28 mouse cellular contexts compared by ENCODE assay signal in the genomic region with DNA sequence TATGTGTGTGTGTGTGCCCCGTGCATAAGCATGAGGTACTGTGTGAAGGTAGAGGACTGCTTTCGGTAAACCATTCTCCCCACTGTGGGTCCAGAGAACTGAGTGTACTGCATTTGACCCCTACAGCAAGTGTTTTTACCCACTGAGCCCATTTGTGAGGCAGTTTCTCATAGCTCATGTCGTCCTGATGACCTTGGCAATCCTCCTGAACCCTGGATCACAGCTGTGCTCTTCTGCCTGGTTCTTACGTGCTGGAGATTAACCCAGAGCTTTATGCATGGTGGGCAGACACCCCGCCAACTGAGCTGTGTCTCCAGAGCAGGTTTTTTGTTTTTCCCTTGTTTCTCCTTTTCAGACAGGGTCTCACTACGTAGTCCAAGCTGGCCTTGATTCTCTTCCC. TPM values are rescaled to one million over a fixed set of nuclear protein-coding genes. Genes with fewer than 3 reads are reported as not detected.
DNase-seq lines count a peak whose midpoint lies in the region; ATAC-seq and TF ChIP-seq lines count a peak whose summit lies in the region.
"Had no signal": no experiment of that assay in that cellular context is flagged by ENCODE, and none has a peak within 500 bp of the region (broad histone marks: within the 10 kb centered on the region; RNA-seq: fewer than 3 reads in every experiment).

No protein-coding gene starts in this region.

- TF ChIP-seq CTCF in gastrocnemius, adult 2 months (IDR thresholded peaks at IDR 0.05) = no peak

- no peak overlapping the region for H3K4me3 ChIP-seq in gastrocnemius, adult 2 months
- H3K4me3 ChIP-seq in liver, embryonic 13.5 days (replicated peaks) = no peak overlapping the region
- no peak overlapping the region for H3K4me3 ChIP-seq in liver, embryonic 11.5 days (ENCODE audit: low read depth, low read length)
- H3K4me3 ChIP-seq: embryonic facial prominence, embryonic 10.5 days; embryonic facial prominence, embryonic 13.5 days; erythroblast, embryonic 14.5 days; forebrain, embryonic 12.5 days; forebrain, embryonic 15.5 days; heart, embryonic 12.5 days; heart, embryonic 15.5 days had no signal

- peaks cover 17% of the 10 kb centered on the region for H3K4me1 ChIP-seq in liver, embryonic 13.5 days (replicated peaks)
- H3K4me1 ChIP-seq in liver, embryonic 11.5 days (replicated peaks; ENCODE audit: control insufficient read depth, insufficient read depth, low read length) = peaks cover 14% of the 10 kb centered on the region

- 78% methylated on average over 6 of the region's 6 CpGs for WGBS in liver, embryonic 13.5 days (ENCODE audit: insufficient replicate concordance)
- WGBS in liver, embryonic 11.5 days = 90% methylated on average over 6 of the region's 6 CpGs

- 0 out of 2 replicates have a peak, but pooled peaks have one; percentile 11 for ATAC-seq in liver, embryonic 13.5 days (ENCODE audit: low read depth)
- no peak for ATAC-seq in liver, embryonic 11.5 days (replicated peaks; ENCODE audit: low FRiP score)
- ATAC-seq: forebrain, embryonic 15.5 days had no signal

- H3K9ac ChIP-seq in liver, embryonic 13.5 days = no peak overlapping the region
- H3K9ac ChIP-seq in liver, embryonic 11.5 days (ENCODE audit: low read depth, low read length) = no peak overlapping the region
- H3K9ac ChIP-seq: embryonic facial prominence, embryonic 13.5 days; forebrain, embryonic 12.5 days; forebrain, embryonic 15.5 days; heart, embryonic 12.5 days; heart, embryonic 15.5 days; hindbrain, embryonic 14.5 days had no signal

- intact Hi-C loops in gastrocnemius, adult 2 months (cut with DNase I) = loop anchor here (2.0 kb wide), 3 partner anchors 59 to 275 kb away; no protein-coding TSS in a partner anchor

- H3K4me2 ChIP-seq in liver, embryonic 13.5 days = no peak overlapping the region
- no peak overlapping the region for H3K4me2 ChIP-seq in liver, embryonic 11.5 days
- H3K4me2 ChIP-seq: embryonic facial prominence, embryonic 13.5 days; forebrain, embryonic 12.5 days; forebrain, embryonic 15.5 days; heart, embryonic 12.5 days; heart, embryonic 15.5 days; hindbrain, embryonic 14.5 days had no signal

- H3K27ac ChIP-seq in gastrocnemius, adult 2 months = peak overlapping the region; percentile 44
- no peak overlapping the region for H3K27ac ChIP-seq in liver, embryonic 13.5 days
- no peak overlapping the region for H3K27ac ChIP-seq in liver, embryonic 11.5 days (ENCODE audit: low read depth, low read length)
- H3K27ac ChIP-seq: embryonic facial prominence, embryonic 10.5 days; embryonic facial prominence, embryonic 13.5 days; forebrain, embryonic 12.5 days; forebrain, embryonic 15.5 days; heart, embryonic 15.5 days; hindbrain, embryonic 14.5 days; hindbrain, postnatal 0 days had no signal

- H3K36me3 ChIP-seq in liver, embryonic 13.5 days = no peaks in the 10 kb centered on the region; the same call in 1 of the 2 replicates
- H3K36me3 ChIP-seq in liver, embryonic 11.5 days (ENCODE audit: control insufficient read depth, insufficient read depth, low read length) = no peaks in the 10 kb centered on the region
- H3K36me3 ChIP-seq: embryonic facial prominence, embryonic 13.5 days; forebrain, embryonic 15.5 days; heart, embryonic 12.5 days; heart, embryonic 15.5 days had no signal

- H3K9me3 ChIP-seq in liver, embryonic 13.5 days (replicated peaks) = no peaks in the 10 kb centered on the region
- H3K9me3 ChIP-seq in liver, embryonic 11.5 days (ENCODE audit: control insufficient read depth, low read length) = no peaks in the 10 kb centered on the region
- H3K9me3 ChIP-seq: embryonic facial prominence, embryonic 10.5 days; embryonic facial prominence, embryonic 13.5 days; forebrain, embryonic 12.5 days; forebrain, embryonic 15.5 days; G1E; heart, embryonic 12.5 days; heart, embryonic 15.5 days had no signal

- peaks cover 6% of the 10 kb centered on the region; the same call in 1 of the 2 replicates for H3K27me3 ChIP-seq in liver, embryonic 13.5 days
- no peaks in the 10 kb centered on the region for H3K27me3 ChIP-seq in liver, embryonic 11.5 days (replicated peaks; ENCODE audit: control insufficient read depth, insufficient read depth, low read length)
- H3K27me3 ChIP-seq: CH12.LX; embryonic facial prominence, embryonic 13.5 days; forebrain, embryonic 12.5 days; forebrain, embryonic 15.5 days; heart, embryonic 12.5 days; heart, embryonic 15.5 days; Patski had no signal

- peak; percentile 64 for DNase-seq in adrenal gland, adult 2 months
- no peak for DNase-seq in adrenal gland, postnatal 14 days
- DNase-seq in gastrocnemius, adult 2 months = no peak
- no peak for DNase-seq in gastrocnemius, postnatal 10 days
- DNase-seq in liver, embryonic 13.5 days = no peak
- no peak for DNase-seq in liver, embryonic 11.5 days (ENCODE audit: low spot score)

RNA-seq across cellular contexts. Expression of gene Rmi2, which starts 11.1 kb away (rescaled TPM):
- under 1 TPM; 0.38 to 0.46 TPM for total RNA-seq in adrenal gland, adult 2 months (2021)
- 0.77 and 1.3 TPM in 2 replicates for polyA plus RNA-seq in adrenal gland, adult 2 months (2012; rRNA removed)
- total RNA-seq in adrenal gland, postnatal 14 days (2021) = 1.5 and 1.6 TPM in 2 replicates
- 1 to 10 TPM; 1.2 to 1.9 TPM for total RNA-seq in gastrocnemius, adult 2 months (2021)
- total RNA-seq in gastrocnemius, postnatal 10 days (2021) = 1 to 10 TPM; 1.6 TPM
- 2.1 and 2.3 TPM in 2 replicates for polyA plus RNA-seq in liver, embryonic 13.5 days (2015; fragmentation: Nextera tagmentation; extraction: Ambion mirVana)
- 3.0 and 3.4 TPM in 2 replicates for polyA plus RNA-seq in liver, embryonic 11.5 days (2014; fragmentation: Nextera tagmentation; extraction: Ambion mirVana)

RNA-seq across cellular contexts. Expression of gene Gm11172, which starts 33.2 kb away (rescaled TPM):
- total RNA-seq in adrenal gland, adult 2 months (2021) = not detected
- polyA plus RNA-seq in adrenal gland, adult 2 months (2012; rRNA removed) = not detected in 2 replicates
- not detected in 2 replicates for total RNA-seq in adrenal gland, postnatal 14 days (2021)
- total RNA-seq in gastrocnemius, adult 2 months (2021) = not detected
- total RNA-seq in gastrocnemius, postnatal 10 days (2021) = not detected
- not detected in 2 replicates for polyA plus RNA-seq in liver, embryonic 13.5 days (2015; fragmentation: Nextera tagmentation; extraction: Ambion mirVana)
- polyA plus RNA-seq in liver, embryonic 11.5 days (2014; fragmentation: Nextera tagmentation; extraction: Ambion mirVana) = not detected in 2 replicates
- total RNA-seq: adrenal gland, postnatal 25 days; CH12.LX; G1E; gastrocnemius, postnatal 14 days; gastrocnemius, postnatal 4 days; heart, adult 8-10 months; heart, postnatal 10 days; heart, postnatal 4 days; hindbrain, postnatal 0 days had no signal
- polyA plus RNA-seq: cerebellum, adult 2 months; cortical plate, adult 2 months; embryonic facial prominence, embryonic 10.5 days; embryonic facial prominence, embryonic 13.5 days; erythroblast, embryonic 14.5 days; forebrain, embryonic 12.5 days; forebrain, embryonic 15.5 days; G1E; heart, embryonic 12.5 days; heart, embryonic 15.5 days; hindbrain, embryonic 11.5 days; hindbrain, embryonic 14.5 days; hindbrain, postnatal 0 days; inflammation-experienced regulatory T-cells, adult 6 months; Patski had no signal

RNA-seq across cellular contexts. Expression of gene Prm1, which starts 40.3 kb away (rescaled TPM):
- total RNA-seq in adrenal gland, adult 2 months (2021) = not detected
- polyA plus RNA-seq in adrenal gland, adult 2 months (2012; rRNA removed) = not detected in 2 replicates
- not detected in 2 replicates for total RNA-seq in adrenal gland, postnatal 14 days (2021)
- not detected for total RNA-seq in gastrocnemius, adult 2 months (2021)
- not detected for total RNA-seq in gastrocnemius, postnatal 10 days (2021)
- polyA plus RNA-seq in liver, embryonic 13.5 days (2015; fragmentation: Nextera tagmentation; extraction: Ambion mirVana) = not detected in 2 replicates
- not detected in 2 replicates for polyA plus RNA-seq in liver, embryonic 11.5 days (2014; fragmentation: Nextera tagmentation; extraction: Ambion mirVana)
- total RNA-seq: adrenal gland, postnatal 25 days; CH12.LX; G1E; gastrocnemius, postnatal 14 days; gastrocnemius, postnatal 4 days; heart, adult 8-10 months; heart, postnatal 10 days; heart, postnatal 4 days; hindbrain, postnatal 0 days had no signal
- polyA plus RNA-seq: cerebellum, adult 2 months; cortical plate, adult 2 months; embryonic facial prominence, embryonic 13.5 days; erythroblast, embryonic 14.5 days; forebrain, embryonic 12.5 days; forebrain, embryonic 15.5 days; G1E; heart, embryonic 12.5 days; hindbrain, embryonic 11.5 days had no signal

RNA-seq across cellular contexts. Expression of gene Prm2, which starts 50.0 kb away (rescaled TPM):
- total RNA-seq in adrenal gland, adult 2 months (2021) = not detected
- 0.19 TPM in 1 of 2 replicates, not detected in the other for polyA plus RNA-seq in adrenal gland, adult 2 months (2012; rRNA removed)
- not detected in 2 replicates for total RNA-seq in adrenal gland, postnatal 14 days (2021)
- not detected for total RNA-seq in gastrocnemius, adult 2 months (2021)
- not detected for total RNA-seq in gastrocnemius, postnatal 10 days (2021)
- polyA plus RNA-seq in liver, embryonic 13.5 days (2015; fragmentation: Nextera tagmentation; extraction: Ambion mirVana) = not detected in 2 replicates
- polyA plus RNA-seq in liver, embryonic 11.5 days (2014; fragmentation: Nextera tagmentation; extraction: Ambion mirVana) = not detected in 2 replicates
- total RNA-seq: adrenal gland, postnatal 25 days; CH12.LX; gastrocnemius, postnatal 14 days; gastrocnemius, postnatal 4 days; heart, adult 8-10 months; heart, postnatal 10 days; heart, postnatal 4 days; hindbrain, postnatal 0 days had no signal
- polyA plus RNA-seq: cerebellum, adult 2 months; cortical plate, adult 2 months; embryonic facial prominence, embryonic 10.5 days; embryonic facial prominence, embryonic 13.5 days; erythroblast, embryonic 14.5 days; forebrain, embryonic 12.5 days; forebrain, embryonic 15.5 days; G1E; heart, embryonic 12.5 days; heart, embryonic 15.5 days; hindbrain, embryonic 11.5 days; hindbrain, embryonic 14.5 days; hindbrain, postnatal 0 days; inflammation-experienced regulatory T-cells, adult 6 months; Patski had no signal

RNA-seq across cellular contexts. Expression of gene Prm3, which starts 55.2 kb away (rescaled TPM):
- not detected for total RNA-seq in adrenal gland, adult 2 months (2021)
- not detected in 2 replicates for polyA plus RNA-seq in adrenal gland, adult 2 months (2012; rRNA removed)
- total RNA-seq in adrenal gland, postnatal 14 days (2021) = not detected in 2 replicates
- total RNA-seq in gastrocnemius, adult 2 months (2021) = not detected
- total RNA-seq in gastrocnemius, postnatal 10 days (2021) = not detected
- not detected in 2 replicates for polyA plus RNA-seq in liver, embryonic 13.5 days (2015; fragmentation: Nextera tagmentation; extraction: Ambion mirVana)
- not detected in 2 replicates for polyA plus RNA-seq in liver, embryonic 11.5 days (2014; fragmentation: Nextera tagmentation; extraction: Ambion mirVana)
- total RNA-seq: adrenal gland, postnatal 25 days; CH12.LX; G1E; gastrocnemius, postnatal 14 days; gastrocnemius, postnatal 4 days; heart, adult 8-10 months; heart, postnatal 10 days; heart, postnatal 4 days; hindbrain, postnatal 0 days had no signal
- polyA plus RNA-seq: cerebellum, adult 2 months; cortical plate, adult 2 months; embryonic facial prominence, embryonic 10.5 days; embryonic facial prominence, embryonic 13.5 days; erythroblast, embryonic 14.5 days; forebrain, embryonic 12.5 days; forebrain, embryonic 15.5 days; G1E; heart, embryonic 12.5 days; heart, embryonic 15.5 days; hindbrain, embryonic 11.5 days; hindbrain, embryonic 14.5 days; hindbrain, postnatal 0 days; inflammation-experienced regulatory T-cells, adult 6 months; Patski had no signal
